Mouse (Mus musculus) kidney, embryonic 15.5 days (tissue): ENCODE data around the gene H2-Ke6. TPM values are rescaled to one million over a fixed set of nuclear protein-coding genes. Genes with fewer than 3 reads are reported as not detected.
"Not testable (repeated sequence)": the region's sequence is repeated elsewhere in the genome, so short reads cannot be mapped to it uniquely, and the experiment has no call there.

ENCODE experiments used
- ATAC-seq: fragments of 200-750 bp; cut with Nextera tagmentation; replicated peaks from 2 replicates; pipeline ENCODE4 v1.8.0; 2017; ENCODE audit warnings: moderate TSS enrichment; ENCODE audit not compliant: low FRiP score
- H3K27ac ChIP-seq: fragments of 300-500 bp; sonication (generic); 2 replicates; pipeline ENCODE4 v1.5.1; 2015; ENCODE audit warnings: mild to moderate bottlenecking, inconsistent platforms
- H3K27me3 ChIP-seq: fragments of 300-500 bp; sonication (generic); 2 replicates; pipeline ENCODE4 v1.6.1; 2015; ENCODE audit warnings: inconsistent platforms
- H3K36me3 ChIP-seq: fragments of 300-500 bp; sonication (generic); 2 replicates; pipeline ENCODE4 v1.6.1; 2015; ENCODE audit warnings: inconsistent platforms
- H3K4me1 ChIP-seq: fragments of 300-500 bp; sonication (generic); 2 replicates; pipeline ENCODE4 v1.6.1; 2015; ENCODE audit warnings: inconsistent platforms
- H3K4me2 ChIP-seq: fragments of 300-500 bp; sonication (generic); 2 replicates; pipeline ENCODE4 v1.6.1; 2015; ENCODE audit warnings: moderate library complexity, mild to moderate bottlenecking, inconsistent platforms
- H3K4me3 ChIP-seq: fragments of 300-500 bp; sonication (generic); replicated peaks from 2 replicates; pipeline ENCODE4 v1.5.1; 2015; ENCODE audit warnings: mild to moderate bottlenecking, inconsistent platforms
- H3K9ac ChIP-seq: fragments of 300-500 bp; sonication (generic); 2 replicates; pipeline ENCODE4 v1.6.1; 2015; ENCODE audit warnings: mild to moderate bottlenecking, inconsistent platforms
- H3K9me3 ChIP-seq: fragments of 300-500 bp; sonication (generic); replicated peaks from 2 replicates; pipeline ENCODE4 v1.6.1; 2016; ENCODE audit warnings: inconsistent platforms
- WGBS: fragments of 180-500 bp; shearing (Covaris S2); methylation state at CpG from one replicate; pipeline ENCODE4 v1.1.7; 2015; ENCODE audit warnings: mixed read lengths; 5-methylcytosine and 5-hydroxymethylcytosine counted together
- polyA plus RNA-seq: library from polyadenylated mRNA; unstranded; fragments of >200 nt; fragmentation: Nextera tagmentation; extraction: Ambion mirVana; gene quantifications from 2 replicates; pipeline ENCODE4 v1.2.1, GENCODE M21; 2015

Gene H2-Ke6
- polyA plus RNA-seq, 1 experiment from 2014 or later, result 52.5 TPM

GRCm38 (mm10) chr17:34010156-34010555 lies 17.7 kb downstream of the H2-Ke6 start:
- Histone ChIP-seq H3K27ac (no peak overlapping the region), H3K4me1 (no peaks in the 10 kb centered on the region), H3K9me3 (no peaks in the 10 kb centered on the region), H3K9ac (no peak overlapping the region), H3K4me3 (no peak overlapping the region), H3K4me2 (no peak overlapping the region), H3K27me3 (peaks cover 15% of the 10 kb centered on the region), H3K36me3 (no peaks in the 10 kb centered on the region)
- no peak for ATAC-seq
- WGBS, result 66% methylated on average over 5 of the region's 5 CpGs

GRCm38 (mm10) chr17:34006570-34006969 lies 21.3 kb downstream of the H2-Ke6 start:
- Histone ChIP-seq H3K27me3 (peaks cover 29% of the 10 kb centered on the region), H3K9me3 (no peaks in the 10 kb centered on the region), H3K4me3 (no peak overlapping the region), H3K36me3 (no peaks in the 10 kb centered on the region), H3K27ac (no peak overlapping the region), H3K4me1 (no peaks in the 10 kb centered on the region), H3K9ac (no peak overlapping the region), H3K4me2 (no peak overlapping the region)
- WGBS, result 40% methylated on average over 2 of the region's 2 CpGs
- ATAC-seq, result no peak

GRCm38 (mm10) chr17:34003426-34003825 lies 24.4 kb downstream of the H2-Ke6 start:
- no peaks in the 10 kb centered on the region for H3K36me3 ChIP-seq
- H3K4me1 ChIP-seq, result peaks cover 15% of the 10 kb centered on the region
- H3K9ac ChIP-seq, result no peak overlapping the region
- H3K27me3 ChIP-seq, result peaks cover 60% of the 10 kb centered on the region
- H3K4me3 ChIP-seq, result no peak overlapping the region
- H3K27ac ChIP-seq, result no peak overlapping the region
- no peak overlapping the region for H3K4me2 ChIP-seq
- 7% methylated on average over 5 of the region's 5 CpGs for WGBS
- no peak for ATAC-seq
- H3K9me3 ChIP-seq, result no peaks in the 10 kb centered on the region

- H3K27ac ChIP-seq, H3K9me3 ChIP-seq: not testable (repeated sequence)
- 67% methylated on average over 2 of the region's 2 CpGs for WGBS
These were observed 27.1 kb downstream of the H2-Ke6 start for GRCm38 (mm10) chr17:34000796-34001195.

GRCm38 (mm10) chr17:34000150-34000537 lies 27.7 kb downstream of the H2-Ke6 start, which contains the start of gene H2-K1:
Gene H2-K1 (minus strand): TSS chr17:34000347.
- Histone ChIP-seq H3K4me1 (peaks cover 15% of the 10 kb centered on the region), H3K4me2 (peak within 1 kb of the TSS; percentile 97), H3K27ac (no peak within 1 kb of the TSS), H3K9ac (peak within 1 kb of the TSS; percentile 37), H3K36me3 (no peaks in the 10 kb centered on the region), H3K27me3 (peaks cover 59% of the 10 kb centered on the region), H3K9me3 (no peaks in the 10 kb centered on the region), H3K4me3 (peak within 1 kb of the TSS; percentile 59)
- peak; percentile 92 for ATAC-seq
- WGBS, result under 1% methylated on average over 26 of the region's 30 CpGs

More at GRCm38 (mm10) chr17:34000796-34001195, 27.1 kb downstream of the H2-Ke6 start:
- ATAC-seq, H3K36me3 ChIP-seq, H3K4me3 ChIP-seq: not testable (repeated sequence)
- Histone ChIP-seq H3K4me2 (peak overlapping the region; percentile 97), H3K27me3 (peaks cover 65% of the 10 kb centered on the region), H3K9ac (0 out of 2 replicates have a peak overlapping the region, but pooled peaks have one; percentile 37), H3K4me1 (peaks cover 15% of the 10 kb centered on the region)

- Histone ChIP-seq H3K4me1 (peaks cover 15% of the 10 kb centered on the region), H3K27me3 (peaks cover 58% of the 10 kb centered on the region), H3K4me3 (peak overlapping the region; percentile 59), H3K27ac (no peak overlapping the region), H3K36me3 (no peaks in the 10 kb centered on the region), H3K9ac (peak overlapping the region; percentile 37), H3K4me2 (peak overlapping the region; percentile 97), H3K9me3 (no peaks in the 10 kb centered on the region)
- 1% methylated on average over 87 of the region's 87 CpGs for whole genome bisulfite sequencing
- peak; percentile 65 for ATAC-seq
These were observed 28.3 kb downstream of the H2-Ke6 start for GRCm38 (mm10) chr17:33999341-34000149.

GRCm38 (mm10) chr17:33998697-33999096 lies 29.2 kb downstream of the H2-Ke6 start:
- not testable (repeated sequence) for H3K9ac ChIP-seq, H3K9me3 ChIP-seq, H3K4me3 ChIP-seq, H3K4me2 ChIP-seq, H3K27ac ChIP-seq, H3K36me3 ChIP-seq, ATAC-seq
- 54% methylated on average over 5 of the region's 5 CpGs for WGBS
- Histone ChIP-seq H3K27me3 (peaks cover 54% of the 10 kb centered on the region), H3K4me1 (peaks cover 15% of the 10 kb centered on the region)

GRCm38 (mm10) chr17:33997025-33997424 lies 30.8 kb downstream of the H2-Ke6 start:
- not testable (repeated sequence) for H3K9me3 ChIP-seq, H3K27ac ChIP-seq, H3K9ac ChIP-seq, H3K36me3 ChIP-seq, H3K4me3 ChIP-seq, ATAC-seq, H3K4me2 ChIP-seq
- Histone ChIP-seq H3K4me1 (peaks cover 15% of the 10 kb centered on the region), H3K27me3 (peaks cover 49% of the 10 kb centered on the region)
- WGBS, result 88% methylated on average over 2 of the region's 2 CpGs

GRCm38 (mm10) chr17:33995651-33996050 lies 32.2 kb downstream of the H2-Ke6 start:
- Histone ChIP-seq H3K9me3 (no peaks in the 10 kb centered on the region), H3K4me3 (no peak overlapping the region), H3K27ac (no peak overlapping the region), H3K9ac (no peak overlapping the region), H3K4me2 (no peak overlapping the region), H3K27me3 (peaks cover 36% of the 10 kb centered on the region), H3K4me1 (peaks cover 15% of the 10 kb centered on the region), H3K36me3 (no peaks in the 10 kb centered on the region)
- no peak for ATAC-seq
- 32% methylated on average over 3 of the region's 3 CpGs for WGBS

- Histone ChIP-seq H3K9ac (no peak overlapping the region), H3K4me1 (peaks cover 9% of the 10 kb centered on the region), H3K4me3 (no peak overlapping the region), H3K27me3 (peaks cover 29% of the 10 kb centered on the region), H3K27ac (no peak overlapping the region), H3K36me3 (no peaks in the 10 kb centered on the region), H3K4me2 (no peak overlapping the region), H3K9me3 (no peaks in the 10 kb centered on the region)
- no peak for ATAC-seq
- 87% methylated on average over 8 of the region's 8 CpGs for WGBS
These were observed 32.9 kb downstream of the H2-Ke6 start for GRCm38 (mm10) chr17:33994959-33995358.

GRCm38 (mm10) chr17:33991788-33992664 lies 35.8 kb downstream of the H2-Ke6 start:
- Histone ChIP-seq H3K9ac (no peak overlapping the region), H3K4me1 (no peaks in the 10 kb centered on the region), H3K36me3 (no peaks in the 10 kb centered on the region), H3K4me3 (no peak overlapping the region), H3K9me3 (no peaks in the 10 kb centered on the region), H3K4me2 (no peak overlapping the region), H3K27me3 (peaks cover 8% of the 10 kb centered on the region), H3K27ac (no peak overlapping the region)
- ATAC-seq, result no peak
- 33% methylated on average over 10 of the region's 10 CpGs for WGBS

GRCm38 (mm10) chr17:33982136-33982535 lies 45.7 kb downstream of the H2-Ke6 start:
- H3K27me3 ChIP-seq, result peaks cover 39% of the 10 kb centered on the region
- H3K36me3 ChIP-seq, H3K9me3 ChIP-seq, H3K4me3 ChIP-seq, H3K9ac ChIP-seq, ATAC-seq, H3K27ac ChIP-seq: not testable (repeated sequence)
- peak overlapping the region; percentile 81 for H3K4me2 ChIP-seq
- whole genome bisulfite sequencing, result 11% methylated on average over 8 of the region's 8 CpGs
- peaks cover 30% of the 10 kb centered on the region for H3K4me1 ChIP-seq
